Mouse (Mus musculus): Measurements from ENCODE around the gene Tmem132a.

Gene Tmem132a

DNA sequence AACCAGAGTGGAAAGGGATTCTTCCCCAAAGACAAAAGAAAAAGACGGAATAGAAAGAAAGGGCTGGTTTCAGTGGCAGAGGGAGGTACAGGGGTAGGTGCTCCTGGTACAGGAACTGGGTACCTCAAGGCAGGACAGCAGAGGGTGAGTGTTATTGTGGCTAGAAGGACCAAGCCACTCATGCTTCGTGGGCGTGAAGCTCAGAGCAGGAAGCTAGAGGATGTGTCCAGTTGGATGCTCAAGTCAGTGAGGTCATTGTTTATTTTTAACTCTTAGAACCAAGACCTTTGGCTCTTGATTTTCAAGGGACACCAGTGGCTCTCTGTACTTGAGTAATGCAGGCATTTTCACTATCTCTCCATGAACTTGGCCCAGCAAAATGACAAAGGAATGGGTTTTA, 37.7 kb downstream of the Tmem132a start:
- no peak for DNase-seq (ENCODE audit: low spot score)

DNA sequence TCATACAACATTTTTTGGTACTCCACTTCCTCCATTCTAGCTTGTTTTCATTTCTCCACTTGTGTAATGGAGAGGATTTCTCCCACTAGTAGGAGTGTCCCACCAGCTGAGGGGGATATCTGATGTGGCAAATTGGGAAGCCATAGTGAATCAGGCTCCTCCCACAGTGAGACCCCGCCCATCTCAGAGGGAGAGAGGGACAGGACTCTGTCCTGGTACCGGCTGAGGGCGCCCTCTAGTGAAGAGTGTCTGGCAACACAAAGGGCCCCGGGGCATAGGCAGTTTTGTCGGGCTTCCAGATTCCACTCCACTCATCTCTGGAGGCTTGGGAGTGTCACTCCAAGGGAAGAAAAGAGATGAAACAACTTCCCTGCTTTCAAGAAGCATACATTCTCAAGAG, 38.3 kb downstream of the Tmem132a start:
- DNase-seq (ENCODE audit: low spot score) = peak; percentile 81

- no peak for DNase-seq (ENCODE audit: low spot score)
Observed at GRCm38 (mm10) chr19:10829436-10830175, 40.1 kb downstream of the Tmem132a start, which contains the start of gene Cd6. Gene Cd6 (minus strand): TSS chr19:10830058.

- DNase-seq (ENCODE audit: low spot score) = no peak
Observed at GRCm38 (mm10) chr19:10828321-10828720, 41.4 kb downstream of the Tmem132a start.

DNA sequence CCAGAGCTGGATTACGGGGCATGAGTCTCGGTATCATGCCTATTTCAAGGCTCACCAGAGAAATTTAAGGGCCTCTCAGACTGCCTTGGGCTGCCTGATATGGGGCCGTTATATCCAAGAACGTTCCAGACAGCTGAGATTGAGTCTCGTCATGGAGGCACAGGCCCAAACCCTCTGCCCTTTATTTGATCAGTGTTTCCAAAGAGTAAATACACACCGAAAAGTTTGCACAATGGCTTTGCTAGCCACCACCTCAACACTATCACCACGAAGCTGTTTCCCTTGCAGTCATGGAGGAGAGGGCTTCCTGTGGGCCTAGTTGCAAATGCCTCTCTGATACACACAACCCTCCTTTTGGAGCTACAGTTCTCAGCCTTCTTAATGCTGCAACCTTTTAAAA, 45.7 kb downstream of the Tmem132a start:
- no peak for DNase-seq (ENCODE audit: low spot score)

GRCm38 (mm10) chr19:10822534-10822933, 47.2 kb downstream of the Tmem132a start:
- DNase-seq (ENCODE audit: low spot score) = no peak

GRCm38 (mm10) chr19:10821319-10821718, 48.4 kb downstream of the Tmem132a start:
- no peak for DNase-seq (ENCODE audit: low spot score)

GRCm38 (mm10) chr19:10818217-10818946, 51.4 kb downstream of the Tmem132a start:
- DNase-seq (ENCODE audit: low spot score) = peak; percentile 67

DNA sequence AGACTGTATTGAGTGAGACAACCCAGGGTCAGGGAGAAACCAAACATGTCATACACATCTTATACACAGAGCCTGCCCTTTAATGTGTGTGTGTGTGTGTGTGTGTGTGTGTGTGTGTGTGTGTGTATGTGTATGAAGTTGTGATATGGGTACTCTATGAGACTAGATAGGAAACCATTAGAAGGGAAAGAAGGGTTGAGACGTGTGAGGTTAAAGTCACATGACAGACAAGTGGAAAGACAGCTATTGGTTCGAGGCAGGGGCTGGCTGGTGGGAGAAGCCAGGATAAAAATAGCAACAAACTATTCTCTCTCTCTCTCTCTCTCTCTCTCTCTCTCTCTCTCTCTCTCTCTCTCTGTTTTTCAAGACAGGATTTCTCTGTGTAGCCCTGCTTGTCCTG, 53.3 kb downstream of the Tmem132a start:
- no peak for DNase-seq (ENCODE audit: low spot score)

DNA sequence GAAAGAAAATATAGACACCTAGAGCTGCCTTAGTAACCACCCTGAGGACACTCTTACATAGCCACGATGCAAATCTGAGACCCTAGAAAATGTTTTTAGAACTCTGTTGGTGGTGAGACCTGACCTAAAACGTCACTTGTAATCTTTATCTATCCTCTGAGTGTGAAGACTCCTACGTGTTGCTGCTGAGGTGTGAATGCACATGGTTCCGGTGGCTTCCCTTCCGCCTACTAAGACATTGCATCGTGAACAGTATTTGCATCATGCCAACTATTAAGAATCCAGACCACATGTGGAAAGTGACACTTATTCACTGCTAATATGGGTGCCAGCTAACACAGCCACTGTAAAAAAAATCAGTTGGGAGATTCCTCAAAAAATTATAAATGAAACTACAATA, 53.9 kb downstream of the Tmem132a start:
- DNase-seq (ENCODE audit: low spot score) = no peak

GRCm38 (mm10) chr19:10813905-10814304, 55.8 kb downstream of the Tmem132a start:
- DNase-seq (ENCODE audit: low spot score) = no peak

DNA sequence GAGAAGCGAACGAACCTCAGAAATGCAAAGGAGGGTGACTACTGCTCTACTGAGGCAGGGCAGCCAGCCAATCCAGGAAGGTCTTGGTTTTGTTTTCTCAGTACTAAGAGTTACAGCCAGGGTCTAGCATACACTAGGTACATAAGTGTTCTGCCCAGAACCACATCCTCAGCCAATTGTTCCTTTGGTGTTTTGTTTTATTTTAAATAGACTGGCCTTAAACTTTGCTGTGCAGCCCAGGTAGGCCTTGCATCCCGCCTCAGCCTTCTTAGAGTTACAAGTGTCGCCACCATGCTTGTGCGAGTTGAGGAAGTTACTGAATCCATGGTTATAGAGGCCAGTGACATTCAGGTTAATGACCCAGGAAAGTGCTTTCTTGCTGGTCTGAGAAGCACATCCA, 56.7 kb downstream of the Tmem132a start:
- no peak for DNase-seq (ENCODE audit: low spot score)

DNA sequence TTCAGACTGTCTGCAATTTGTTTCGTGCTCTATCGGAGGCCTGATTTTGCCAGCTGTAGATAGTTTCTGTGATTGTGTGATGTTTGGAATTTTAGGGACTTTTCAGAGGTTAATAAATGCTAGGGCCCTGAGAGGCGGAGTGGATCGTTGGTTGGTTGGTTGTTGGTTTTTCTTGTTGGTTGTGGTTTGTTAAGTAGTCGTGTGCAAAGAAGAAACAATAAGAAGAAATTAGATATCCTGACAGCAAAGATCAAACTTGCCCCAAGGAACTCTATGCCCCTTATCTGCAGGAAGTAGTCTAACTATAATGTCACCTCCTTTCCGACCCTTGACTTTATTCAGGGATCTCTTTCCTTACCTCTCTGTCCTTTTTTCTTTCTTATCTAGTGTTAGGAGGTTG, 58.3 kb downstream of the Tmem132a start:
- no peak for DNase-seq (ENCODE audit: low spot score)

DNA sequence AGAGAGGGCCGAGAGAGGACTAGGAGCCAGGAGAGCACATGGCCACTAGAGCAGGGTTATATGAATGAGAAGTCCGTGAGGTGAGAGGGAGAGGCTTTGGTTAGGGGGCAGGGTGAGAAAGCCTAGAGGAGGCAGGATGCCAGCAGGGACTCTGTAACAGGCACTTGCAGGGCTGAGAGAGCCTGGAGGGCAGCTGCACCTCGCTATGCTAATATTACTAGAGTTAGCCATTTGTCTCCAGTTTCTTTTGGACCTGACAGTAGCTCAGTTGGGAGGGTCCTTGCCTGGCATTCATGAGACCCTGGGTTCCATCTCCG, 59.6 kb downstream of the Tmem132a start:
- peak; percentile 53 for DNase-seq (ENCODE audit: low spot score)

- DNase-seq (ENCODE audit: low spot score) = peak; percentile 24
Observed at GRCm38 (mm10) chr19:10809428-10810175, 60.1 kb downstream of the Tmem132a start.

DNA sequence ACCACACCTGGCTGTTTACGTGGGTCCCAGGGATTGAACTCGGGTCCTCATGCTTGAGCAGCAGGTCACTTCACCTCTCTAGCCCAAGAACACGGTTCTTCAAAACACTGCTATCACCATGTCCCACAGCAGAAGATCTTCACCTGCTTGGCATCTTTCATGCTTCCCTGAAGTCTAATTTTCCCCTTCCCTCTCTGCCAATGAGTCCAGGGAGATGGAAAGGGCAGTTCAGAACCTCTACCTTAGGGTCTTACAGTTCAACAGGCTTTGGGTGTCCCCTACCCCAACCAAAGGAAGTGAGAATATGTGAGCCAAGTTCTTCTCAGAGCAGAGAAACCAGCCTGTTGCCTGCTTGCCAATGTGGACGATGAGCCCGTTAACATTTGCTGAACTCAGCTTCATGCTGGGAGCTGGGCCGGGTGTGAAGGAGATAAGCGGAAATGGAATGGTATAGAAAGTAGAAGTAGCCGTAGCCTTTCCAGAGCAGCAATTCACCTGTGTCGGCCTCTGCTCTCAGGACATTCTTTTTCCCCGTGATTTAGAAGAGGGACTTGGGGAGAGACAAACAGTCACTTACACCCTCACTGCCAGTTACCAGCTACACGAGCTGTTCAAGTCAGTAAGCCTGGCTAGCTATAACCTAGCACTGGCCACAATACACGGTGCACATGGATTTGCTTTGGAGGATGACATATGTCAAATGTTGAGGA, 61.1 kb downstream of the Tmem132a start:
- no peak for DNase-seq (ENCODE audit: low spot score)

Measured in lung, postnatal 25 days (tissue).